Mouse (Mus musculus): ENCODE results near the gene Cacng6.
"Not testable (repeated sequence)": the region's sequence is repeated elsewhere in the genome, so short reads cannot be mapped to it uniquely, and the experiment has no call there.

The Cacng6 gene

GRCm38 (mm10) chr7:3423895-3424294 is at the start of gene Cacng6:
TSS of gene Cacng6 (plus strand) at chr7:3424195.
- no peak for DNase-seq (ENCODE audit: low read depth, low spot score)

- DNase-seq (ENCODE audit: low read depth, low spot score) = no peak
Observed at GRCm38 (mm10) chr7:3376831-3377230, 47.2 kb upstream of the Cacng6 start.

- DNase-seq (ENCODE audit: low read depth, low spot score) = no peak
Observed at GRCm38 (mm10) chr7:3382123-3382522, 41.9 kb upstream of the Cacng6 start.

- DNase-seq (ENCODE audit: low read depth, low spot score) = no peak
Observed at GRCm38 (mm10) chr7:3384807-3385319, 39.1 kb upstream of the Cacng6 start.

- no peak for DNase-seq (ENCODE audit: low read depth, low spot score)
Observed at GRCm38 (mm10) chr7:3386036-3386730, 37.8 kb upstream of the Cacng6 start.

GRCm38 (mm10) chr7:3387761-3388160 is 36.2 kb upstream of the Cacng6 start:
- DNase-seq (ENCODE audit: low read depth, low spot score) = no peak

- no peak for DNase-seq (ENCODE audit: low read depth, low spot score)
Observed at GRCm38 (mm10) chr7:3388885-3389284, 35.1 kb upstream of the Cacng6 start.

- no peak for DNase-seq (ENCODE audit: low read depth, low spot score)
Observed at GRCm38 (mm10) chr7:3389444-3390412, 34.3 kb upstream of the Cacng6 start.

- no peak for DNase-seq (ENCODE audit: low read depth, low spot score)
Observed at GRCm38 (mm10) chr7:3390413-3391080, 33.4 kb upstream of the Cacng6 start, which contains the start of gene Cacng8. TSS of gene Cacng8 (plus strand) at chr7:3390683.

- no peak for DNase-seq (ENCODE audit: low read depth, low spot score)
Observed at GRCm38 (mm10) chr7:3391081-3391451, 32.9 kb upstream of the Cacng6 start.

- no peak for DNase-seq (ENCODE audit: low read depth, low spot score)
Observed at GRCm38 (mm10) chr7:3391809-3392208, 32.2 kb upstream of the Cacng6 start.

- DNase-seq (ENCODE audit: low read depth, low spot score) = no peak
Observed at GRCm38 (mm10) chr7:3397355-3397754, 26.6 kb upstream of the Cacng6 start.

GRCm38 (mm10) chr7:3397797-3398196 is 26.2 kb upstream of the Cacng6 start:
- DNase-seq (ENCODE audit: low read depth, low spot score) = no peak

- DNase-seq (ENCODE audit: low read depth, low spot score) = not testable (repeated sequence)
Observed at GRCm38 (mm10) chr7:3398363-3398762, 25.6 kb upstream of the Cacng6 start.

- no peak for DNase-seq (ENCODE audit: low read depth, low spot score)
Observed at GRCm38 (mm10) chr7:3399937-3400336, 24.1 kb upstream of the Cacng6 start.

- no peak for DNase-seq (ENCODE audit: low read depth, low spot score)
Observed at GRCm38 (mm10) chr7:3409729-3410520, 14.1 kb upstream of the Cacng6 start.

- peak; percentile 79 for DNase-seq (ENCODE audit: low read depth, low spot score)
Observed at GRCm38 (mm10) chr7:3411160-3411941, 12.6 kb upstream of the Cacng6 start.

GRCm38 (mm10) chr7:3412036-3412435 is 12.0 kb upstream of the Cacng6 start:
- DNase-seq (ENCODE audit: low read depth, low spot score) = no peak

- no peak for DNase-seq (ENCODE audit: low read depth, low spot score)
Observed at GRCm38 (mm10) chr7:3414888-3415287, 9.1 kb upstream of the Cacng6 start.

GRCm38 (mm10) chr7:3415378-3415777 is 8.6 kb upstream of the Cacng6 start:
- no peak for DNase-seq (ENCODE audit: low read depth, low spot score)

Measured in telencephalon, adult 2 months (tissue).